Mouse (Mus musculus) liver, postnatal 0 days (tissue): ENCODE data around the gene Atp2a2.

Experiments used
- CTCF ChIP-seq: sonication (generic); IDR thresholded peaks from 2 replicates; pipeline ENCODE4 v1.5.1; 2016; ENCODE audit warnings: antibody characterized with exemption, low read depth
- EP300 ChIP-seq: IDR thresholded peaks from 2 replicates; pipeline ENCODE4 v1.6.1; 2016; ENCODE audit warnings: antibody characterized with exemption, low read depth, mild to moderate bottlenecking

DNA sequence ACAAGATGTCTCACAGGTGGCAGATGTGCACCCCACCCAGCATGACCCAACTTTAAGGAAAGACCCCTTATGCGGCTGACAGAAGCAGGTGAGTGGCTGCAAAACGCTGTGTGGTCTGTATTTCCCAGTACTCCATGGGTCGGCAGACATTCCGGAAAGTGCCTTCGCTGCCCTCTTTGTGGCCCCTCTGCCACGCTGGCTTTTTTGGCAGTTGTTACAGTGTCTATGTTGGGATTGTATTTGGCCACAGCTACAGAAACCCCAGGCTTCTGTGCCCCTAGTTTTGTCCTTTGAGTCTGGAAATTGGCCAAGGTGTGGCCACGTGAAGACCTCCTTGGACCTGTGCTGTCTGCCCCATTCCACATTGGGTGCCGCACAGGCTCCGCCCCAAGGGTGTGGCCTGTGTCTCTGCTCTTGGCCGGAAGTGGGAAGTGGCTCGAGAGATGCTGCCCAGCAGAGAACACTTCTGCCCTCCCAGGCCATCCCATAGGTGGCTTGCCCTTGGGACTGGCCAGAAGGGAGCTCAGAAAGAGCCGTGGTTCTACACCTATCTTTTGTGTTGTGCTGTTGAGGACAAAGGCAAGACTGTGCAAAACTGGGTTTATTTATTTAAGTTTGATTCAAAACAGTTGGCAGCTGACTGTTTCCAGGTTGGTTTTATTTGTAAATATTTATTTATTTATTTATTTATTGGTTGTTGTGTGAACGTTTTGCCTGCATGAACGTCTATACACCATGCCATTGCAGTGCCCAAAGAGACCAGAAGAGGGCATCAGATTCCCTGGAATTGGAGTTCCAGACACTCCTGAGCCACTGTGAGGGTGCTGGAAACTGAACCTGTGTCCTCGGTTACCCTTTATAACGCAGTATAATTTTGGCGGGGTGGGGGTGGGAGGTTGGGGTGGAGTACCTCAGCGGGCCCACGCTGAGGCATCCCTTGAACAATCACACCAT is 92.1 kb downstream of the Atp2a2 start:
- peak; percentile 37 for TF ChIP-seq CTCF
- no peak for TF ChIP-seq EP300
